Mouse (Mus musculus) embryonic facial prominence, embryonic 10.5 days (tissue): ENCODE results near the gene Ccnd3. TPM values are rescaled to one million over a fixed set of nuclear protein-coding genes. Genes with fewer than 3 reads are reported as not detected.

Source experiments
- DNase-seq: peaks from one replicate; pipeline ENCODE4 v3.0.0-alpha.2; 2017; ENCODE audit warnings: low spot score
- H3K27ac ChIP-seq: fragments of 300-500 bp; sonication (generic); replicated peaks from 2 replicates; pipeline ENCODE4 v1.5.1; 2016; ENCODE audit warnings: mild to moderate bottlenecking
- H3K27me3 ChIP-seq: fragments of 300-500 bp; sonication (generic); replicated peaks from 2 replicates; pipeline ENCODE4 v1.6.1; 2016; ENCODE audit warnings: low read depth, mild to moderate bottlenecking; ENCODE audit not compliant: poor library complexity, severe bottlenecking
- H3K36me3 ChIP-seq: fragments of 300-500 bp; sonication (generic); replicated peaks from 2 replicates; pipeline ENCODE4 v1.6.1; 2016; ENCODE audit warnings: mild to moderate bottlenecking, moderate library complexity
- H3K4me1 ChIP-seq: fragments of 300-500 bp; sonication (generic); 2 replicates; pipeline ENCODE4 v1.6.1; 2016
- H3K4me3 ChIP-seq: fragments of 300-500 bp; sonication (generic); 2 replicates; pipeline ENCODE4 v1.5.1; 2016; ENCODE audit warnings: mild to moderate bottlenecking, moderate library complexity
- H3K9me3 ChIP-seq: fragments of 300-500 bp; sonication (generic); 2 replicates; pipeline ENCODE4 v1.6.1; 2016; ENCODE audit warnings: mild to moderate bottlenecking
- WGBS: fragments of 180-500 bp; shearing (Covaris S2); methylation state at CpG from one replicate; pipeline ENCODE4 v1.1.7; 2016; 5-methylcytosine and 5-hydroxymethylcytosine counted together
- polyA plus RNA-seq: library from polyadenylated mRNA; unstranded; fragments of >200 nt; fragmentation: Nextera tagmentation; extraction: Ambion mirVana; gene quantifications from 2 replicates; pipeline ENCODE4 v1.2.1, GENCODE M21; 2016

The Ccnd3 gene
- polyA plus RNA-seq, 1 experiment from 2014 or later, result 335 TPM

- H3K36me3 ChIP-seq, result no peaks in the 10 kb centered on the region
- 93% methylated on average over 3 of the region's 3 CpGs for WGBS
- H3K9me3 ChIP-seq, result no peaks in the 10 kb centered on the region
- DNase-seq, result no peak
- H3K27ac ChIP-seq, result no peak overlapping the region
- no peaks in the 10 kb centered on the region for H3K27me3 ChIP-seq
- peaks cover 24% of the 10 kb centered on the region for H3K4me1 ChIP-seq
- H3K4me3 ChIP-seq, result no peak overlapping the region
These were observed 63.5 kb downstream of the Ccnd3 start for GRCm38 (mm10) chr17:47568389-47568788.

- H3K27me3 ChIP-seq, result no peaks in the 10 kb centered on the region
- WGBS, result 80% methylated on average over 10 of the region's 10 CpGs
- no peaks in the 10 kb centered on the region for H3K36me3 ChIP-seq
- no peak overlapping the region for H3K4me3 ChIP-seq
- DNase-seq, result no peak
- H3K27ac ChIP-seq, result no peak overlapping the region
- H3K9me3 ChIP-seq, result no peaks in the 10 kb centered on the region
- H3K4me1 ChIP-seq, result peaks cover 26% of the 10 kb centered on the region
These were observed 64.2 kb downstream of the Ccnd3 start for GRCm38 (mm10) chr17:47568951-47569527.

DNA sequence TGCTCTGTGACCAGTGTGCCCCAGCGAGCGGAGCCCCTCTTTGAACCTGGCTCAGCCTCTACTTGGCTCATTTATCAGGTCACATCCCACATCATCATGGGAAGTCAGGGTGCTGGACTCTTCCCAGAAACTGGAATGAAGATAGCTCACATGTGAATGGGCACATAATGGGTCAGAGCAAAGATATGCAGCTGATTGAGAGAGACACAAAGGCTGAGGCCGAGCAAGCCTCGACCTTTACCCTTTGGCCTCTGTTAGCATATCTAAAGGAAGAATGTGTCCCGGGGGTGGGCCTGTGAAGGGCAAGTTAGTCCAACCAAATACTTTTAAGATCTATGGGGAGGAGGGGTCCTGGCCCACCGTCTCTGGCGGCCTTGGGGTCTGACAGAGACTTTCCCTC lies 66.8 kb downstream of the Ccnd3 start:
- Histone ChIP-seq H3K9me3 (no peaks in the 10 kb centered on the region), H3K27me3 (no peaks in the 10 kb centered on the region), H3K27ac (peak overlapping the region; percentile 59), H3K36me3 (no peaks in the 10 kb centered on the region), H3K4me3 (0 out of 2 replicates have a peak overlapping the region, but pooled peaks have one; percentile 3), H3K4me1 (peaks cover 28% of the 10 kb centered on the region)
- DNase-seq, result peak; percentile 25
- 17% methylated on average over 7 of the region's 7 CpGs for WGBS

GRCm38 (mm10) chr17:47572436-47572835 lies 67.6 kb downstream of the Ccnd3 start:
- Histone ChIP-seq H3K36me3 (no peaks in the 10 kb centered on the region), H3K4me1 (peaks cover 28% of the 10 kb centered on the region), H3K27ac (no peak overlapping the region), H3K4me3 (no peak overlapping the region), H3K9me3 (no peaks in the 10 kb centered on the region), H3K27me3 (no peaks in the 10 kb centered on the region)
- DNase-seq, result no peak

GRCm38 (mm10) chr17:47574028-47574427 lies 69.2 kb downstream of the Ccnd3 start:
- no peaks in the 10 kb centered on the region for H3K9me3 ChIP-seq
- H3K36me3 ChIP-seq, result no peaks in the 10 kb centered on the region
- no peak overlapping the region; the same call in 1 of the 2 replicates for H3K27ac ChIP-seq
- H3K4me1 ChIP-seq, result peaks cover 28% of the 10 kb centered on the region
- DNase-seq, result no peak
- 71% methylated on average over 8 of the region's 8 CpGs for WGBS
- H3K27me3 ChIP-seq, result no peaks in the 10 kb centered on the region
- H3K4me3 ChIP-seq, result no peak overlapping the region

GRCm38 (mm10) chr17:47574830-47575229 lies 70.0 kb downstream of the Ccnd3 start:
- Histone ChIP-seq H3K27ac (peak overlapping the region; percentile 40; the same call in 1 of the 2 replicates), H3K4me3 (no peak overlapping the region), H3K27me3 (no peaks in the 10 kb centered on the region), H3K9me3 (no peaks in the 10 kb centered on the region), H3K4me1 (peaks cover 28% of the 10 kb centered on the region), H3K36me3 (no peaks in the 10 kb centered on the region)
- DNase-seq, result no peak
- 70% methylated on average over 11 of the region's 11 CpGs for WGBS

DNA sequence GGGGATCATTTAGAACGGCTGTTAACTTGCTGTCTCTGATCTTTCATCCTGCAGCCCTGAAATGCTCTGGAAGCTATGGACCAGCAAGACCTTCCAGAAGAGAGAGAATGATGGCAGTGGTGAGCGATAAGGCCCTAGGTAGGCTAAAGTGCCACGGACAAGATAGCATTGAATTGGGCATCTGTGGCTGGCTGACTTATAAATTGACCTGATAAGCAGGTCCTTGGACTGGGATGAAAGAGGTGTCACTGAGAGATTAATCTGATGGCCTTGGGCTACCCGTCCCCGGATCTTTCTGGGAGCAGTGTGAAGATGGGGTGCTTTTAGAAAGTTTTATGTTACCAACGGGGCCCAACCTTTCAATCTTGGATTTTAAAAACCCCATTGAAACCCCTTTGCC lies 73.8 kb downstream of the Ccnd3 start:
- Histone ChIP-seq H3K27me3 (no peaks in the 10 kb centered on the region), H3K27ac (no peak overlapping the region), H3K9me3 (no peaks in the 10 kb centered on the region), H3K4me3 (no peak overlapping the region), H3K4me1 (peaks cover 11% of the 10 kb centered on the region), H3K36me3 (no peaks in the 10 kb centered on the region)
- 86% methylated on average over 6 of the region's 6 CpGs for WGBS
- DNase-seq, result no peak

GRCm38 (mm10) chr17:47580962-47581361 lies 76.1 kb downstream of the Ccnd3 start:
- H3K27me3 ChIP-seq, result no peaks in the 10 kb centered on the region
- H3K4me1 ChIP-seq, result no peaks in the 10 kb centered on the region
- H3K36me3 ChIP-seq, result no peaks in the 10 kb centered on the region
- WGBS, result 88% methylated on average over 4 of the region's 4 CpGs
- no peak for DNase-seq
- H3K9me3 ChIP-seq, result no peaks in the 10 kb centered on the region
- H3K27ac ChIP-seq, result no peak overlapping the region
- H3K4me3 ChIP-seq, result no peak overlapping the region

DNA sequence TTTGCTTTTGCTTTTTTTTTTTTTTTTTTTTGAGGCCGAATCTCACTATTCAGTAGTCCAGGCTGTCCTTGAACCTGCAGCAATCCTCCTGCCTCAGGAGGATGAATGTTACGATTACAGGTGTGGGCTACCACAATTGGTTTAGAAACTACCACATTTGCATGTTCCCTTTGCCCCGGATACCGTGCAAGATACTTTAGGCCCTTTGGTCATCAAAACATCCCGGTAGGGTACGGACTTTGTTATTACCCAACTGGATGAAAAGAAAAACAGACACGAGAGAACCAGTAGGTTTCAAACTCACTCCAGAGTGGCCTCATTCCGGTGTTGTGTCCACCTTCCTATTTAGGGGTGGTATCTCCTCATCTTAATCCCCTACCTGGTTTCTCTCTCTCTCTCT lies 83.7 kb downstream of the Ccnd3 start:
- H3K9me3 ChIP-seq, result no peaks in the 10 kb centered on the region
- no peaks in the 10 kb centered on the region for H3K36me3 ChIP-seq
- no peak for DNase-seq
- no peaks in the 10 kb centered on the region for H3K27me3 ChIP-seq
- no peak overlapping the region for H3K27ac ChIP-seq
- no peak overlapping the region for H3K4me3 ChIP-seq
- 78% methylated on average over 8 of the region's 8 CpGs for WGBS
- peaks cover 16% of the 10 kb centered on the region for H3K4me1 ChIP-seq

DNA sequence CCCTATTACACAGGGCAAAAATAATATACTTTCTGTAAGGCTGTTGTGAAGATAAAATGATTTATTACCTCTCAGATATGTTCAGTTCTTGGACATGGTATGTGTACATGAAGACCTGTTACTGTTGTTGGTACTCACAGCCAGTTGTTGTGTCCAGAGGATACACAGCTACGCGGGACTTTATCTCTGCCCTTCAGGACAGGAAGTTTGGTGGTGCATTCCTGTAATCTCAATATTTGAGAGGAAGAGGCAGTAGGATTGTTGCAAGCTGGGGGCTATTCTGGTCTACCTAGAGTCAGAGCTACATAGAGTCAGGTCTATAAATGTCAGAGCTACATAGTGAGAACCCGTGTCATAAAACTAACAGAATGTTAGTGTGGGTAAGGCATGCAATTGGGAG lies 86.2 kb downstream of the Ccnd3 start:
- no peak for DNase-seq
- no peaks in the 10 kb centered on the region; the same call in 1 of the 2 replicates for H3K36me3 ChIP-seq
- H3K4me1 ChIP-seq, result peaks cover 31% of the 10 kb centered on the region
- WGBS, result 86% methylated on average over 3 of the region's 3 CpGs
- H3K27me3 ChIP-seq, result no peaks in the 10 kb centered on the region
- H3K9me3 ChIP-seq, result no peaks in the 10 kb centered on the region
- no peak overlapping the region for H3K4me3 ChIP-seq
- H3K27ac ChIP-seq, result no peak overlapping the region

- peaks cover 54% of the 10 kb centered on the region for H3K4me1 ChIP-seq
- H3K27me3 ChIP-seq, result no peaks in the 10 kb centered on the region
- H3K36me3 ChIP-seq, result peaks cover 20% of the 10 kb centered on the region
- H3K4me3 ChIP-seq, result peak overlapping the region; percentile 96
- peak; percentile 95 for DNase-seq
- H3K27ac ChIP-seq, result peak overlapping the region; percentile 91
- WGBS, result under 1% methylated on average over 63 of the region's 63 CpGs
- no peaks in the 10 kb centered on the region for H3K9me3 ChIP-seq
These were observed 88.5 kb downstream of the Ccnd3 start for GRCm38 (mm10) chr17:47593215-47593853.

DNA sequence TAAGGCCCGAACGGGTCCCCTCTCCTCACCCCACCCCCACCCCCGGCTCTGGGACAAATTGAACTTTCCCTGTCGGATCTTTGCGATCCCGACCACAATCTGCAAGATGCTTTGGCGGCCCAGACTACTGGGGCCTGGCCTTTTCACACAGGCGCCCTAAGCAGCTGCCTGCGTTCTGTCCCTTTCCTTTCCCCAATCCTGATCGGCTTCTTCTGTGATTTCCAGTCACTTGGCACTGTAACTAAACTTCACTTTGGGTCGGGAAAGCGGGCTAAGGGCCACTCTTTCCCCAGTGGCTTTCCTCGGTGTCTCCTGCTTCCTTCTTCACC lies 89.0 kb downstream of the Ccnd3 start:
- H3K27ac ChIP-seq, result peak overlapping the region; percentile 91
- H3K4me3 ChIP-seq, result peak overlapping the region; percentile 96
- peaks cover 25% of the 10 kb centered on the region for H3K36me3 ChIP-seq
- DNase-seq, result no peak
- no peaks in the 10 kb centered on the region for H3K27me3 ChIP-seq
- under 1% methylated on average over 13 of the region's 13 CpGs for WGBS
- peaks cover 56% of the 10 kb centered on the region for H3K4me1 ChIP-seq
- H3K9me3 ChIP-seq, result no peaks in the 10 kb centered on the region

- DNase-seq, result peak; percentile 66
- H3K27me3 ChIP-seq, result no peaks in the 10 kb centered on the region
- H3K4me3 ChIP-seq, result peak overlapping the region; percentile 96
- H3K27ac ChIP-seq, result peak overlapping the region; percentile 91
- H3K4me1 ChIP-seq, result peaks cover 51% of the 10 kb centered on the region
- no peaks in the 10 kb centered on the region for H3K9me3 ChIP-seq
- under 1% methylated on average over 43 of the region's 43 CpGs for WGBS
- peaks cover 31% of the 10 kb centered on the region for H3K36me3 ChIP-seq
These were observed 89.5 kb downstream of the Ccnd3 start for GRCm38 (mm10) chr17:47594183-47594968.
